Mouse (Mus musculus) liver, embryonic 13.5 days (tissue): ENCODE measurements around the gene Tent5c. TPM values are rescaled to one million over a fixed set of nuclear protein-coding genes. Genes with fewer than 3 reads are reported as not detected.

ENCODE experiments used
- ATAC-seq: fragments of 200-750 bp; cut with Nextera tagmentation; 2 replicates; pipeline ENCODE4 v1.8.0; 2017; ENCODE audit warnings: low read depth, mild to moderate bottlenecking, moderate number of reproducible peaks, moderate library complexity
- DNase-seq: peaks from one replicate; pipeline ENCODE4 v3.0.0; 2022
- H3K27ac ChIP-seq: fragments of 300-500 bp; sonication (generic); 2 replicates; pipeline ENCODE4 v1.5.1; 2015; ENCODE audit warnings: moderate library complexity, mild to moderate bottlenecking, inconsistent platforms
- H3K27me3 ChIP-seq: fragments of 300-500 bp; sonication (generic); 2 replicates; pipeline ENCODE4 v1.6.1; 2015; ENCODE audit warnings: mild to moderate bottlenecking, inconsistent platforms
- H3K36me3 ChIP-seq: fragments of 300-500 bp; sonication (generic); 2 replicates; pipeline ENCODE4 v1.6.1; 2015; ENCODE audit warnings: mild to moderate bottlenecking, inconsistent platforms
- H3K4me1 ChIP-seq: fragments of 300-500 bp; sonication (generic); replicated peaks from 2 replicates; pipeline ENCODE4 v1.6.1; 2015; ENCODE audit warnings: inconsistent platforms
- H3K4me2 ChIP-seq: fragments of 300-500 bp; sonication (generic); 2 replicates; pipeline ENCODE4 v1.6.1; 2015; ENCODE audit warnings: inconsistent platforms, mild to moderate bottlenecking, moderate library complexity
- H3K4me3 ChIP-seq: fragments of 300-500 bp; sonication (generic); replicated peaks from 2 replicates; pipeline ENCODE4 v1.5.1; 2015; ENCODE audit warnings: mild to moderate bottlenecking, inconsistent platforms
- H3K9ac ChIP-seq: fragments of 300-500 bp; sonication (generic); 2 replicates; pipeline ENCODE4 v1.6.1; 2015; ENCODE audit warnings: mild to moderate bottlenecking, inconsistent platforms
- H3K9me3 ChIP-seq: fragments of 300-500 bp; sonication (generic); replicated peaks from 2 replicates; pipeline ENCODE4 v1.6.1; 2016; ENCODE audit warnings: inconsistent platforms
- WGBS: fragments of 180-500 bp; shearing (Covaris S2); methylation state at CpG from one replicate; pipeline ENCODE4 v1.1.7; 2015; ENCODE audit not compliant: insufficient replicate concordance; 5-methylcytosine and 5-hydroxymethylcytosine counted together
- polyA plus RNA-seq: library from polyadenylated mRNA; unstranded; fragments of >200 nt; fragmentation: Nextera tagmentation; extraction: Ambion mirVana; gene quantifications from 2 replicates; pipeline ENCODE4 v1.2.1, GENCODE M21; 2015

The Tent5c gene
- polyA plus RNA-seq, 1 experiment from 2014 or later: 63.7 TPM

GRCm38 (mm10) chr3:100487046-100487445, 2.1 kb downstream of the Tent5c start:
- no peak for ATAC-seq
- Histone ChIP-seq H3K4me3 (peak overlapping the region; percentile 97), H3K9ac (peak overlapping the region; percentile 99), H3K36me3 (peaks cover 7% of the 10 kb centered on the region; the same call in 1 of the 2 replicates), H3K27ac (peak overlapping the region; percentile 100), H3K9me3 (no peaks in the 10 kb centered on the region), H3K4me2 (peak overlapping the region; percentile 81), H3K27me3 (peaks cover 16% of the 10 kb centered on the region; the same call in 1 of the 2 replicates), H3K4me1 (peaks cover 66% of the 10 kb centered on the region)
- DNase-seq: no peak
- WGBS: 61% methylated on average over 2 of the region's 2 CpGs

DNA sequence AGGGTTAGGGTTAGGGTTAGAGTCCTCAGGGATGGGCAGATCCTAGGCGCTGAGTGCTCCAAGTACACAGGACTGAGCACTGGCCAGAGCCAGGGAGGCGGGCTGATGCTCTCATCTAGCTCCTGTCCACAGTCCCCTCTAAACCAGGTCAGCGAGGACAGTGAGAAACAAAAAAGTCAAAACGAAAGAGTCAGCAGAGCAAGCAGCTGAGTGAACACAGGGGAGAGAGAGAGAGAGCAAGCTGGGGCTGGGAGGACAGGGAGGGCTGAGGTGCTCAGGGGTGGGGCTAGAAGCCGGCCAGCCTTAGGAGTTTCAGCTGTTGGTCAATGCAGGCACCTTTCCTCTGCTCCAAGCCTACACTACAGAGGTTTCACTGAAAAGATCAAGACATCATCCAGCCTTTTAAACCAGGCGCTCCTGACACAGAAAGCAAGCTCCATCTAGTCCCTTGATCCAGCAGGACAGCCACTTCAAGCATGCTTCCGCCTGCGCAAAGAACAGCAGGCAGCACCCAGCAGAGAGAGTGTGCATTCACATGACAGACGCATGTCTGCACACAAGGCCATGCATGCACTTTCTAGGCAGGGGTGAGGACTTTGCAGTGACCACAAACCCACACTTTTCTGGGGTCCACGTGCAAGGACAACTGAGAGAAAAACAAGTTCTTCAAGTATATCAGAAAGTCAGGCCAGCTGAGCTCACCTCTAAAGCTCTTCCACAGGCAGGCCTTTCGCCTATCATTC, 3.6 kb downstream of the Tent5c start:
- DNase-seq (peak; percentile 55), ATAC-seq (no peak)
- Histone ChIP-seq H3K4me3 (peak overlapping the region; percentile 97), H3K36me3 (peaks cover 16% of the 10 kb centered on the region), H3K27ac (peak overlapping the region; percentile 100), H3K9ac (peak overlapping the region; percentile 99), H3K27me3 (peaks cover 16% of the 10 kb centered on the region; the same call in 1 of the 2 replicates), H3K9me3 (no peaks in the 10 kb centered on the region), H3K4me1 (peaks cover 77% of the 10 kb centered on the region), H3K4me2 (peak overlapping the region; percentile 81)
- WGBS: 52% methylated on average over 11 of the region's 11 CpGs

DNA sequence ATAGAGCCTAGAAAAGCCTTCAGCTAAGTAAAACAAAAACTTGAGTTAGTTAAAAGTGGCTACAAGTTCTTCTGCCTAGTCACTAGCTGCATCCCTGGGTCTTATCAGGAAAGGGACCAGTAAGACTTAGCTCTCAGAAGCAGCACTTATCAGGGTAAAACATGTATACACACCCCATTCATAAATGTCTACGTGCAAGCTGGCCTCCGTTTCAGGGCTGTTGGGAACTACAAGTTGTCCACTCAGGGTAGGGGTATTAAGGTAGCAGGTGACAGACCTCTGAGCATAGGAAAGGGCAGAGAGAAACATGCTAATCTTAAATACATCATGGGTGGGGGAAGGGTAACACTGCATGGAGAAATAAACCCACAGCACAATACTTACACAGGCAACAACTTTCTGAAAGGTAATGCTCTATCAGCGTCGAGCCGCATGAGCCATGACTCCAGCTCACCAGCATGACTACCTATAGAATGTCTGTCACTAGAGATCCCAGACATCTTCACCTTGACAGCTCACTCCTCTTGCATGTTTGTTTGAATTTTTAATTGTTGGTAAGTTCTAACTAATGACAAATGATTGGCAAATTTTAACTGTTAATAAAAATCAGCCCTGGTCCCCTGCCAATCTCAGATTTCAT, 6.0 kb downstream of the Tent5c start:
- WGBS: 17% methylated on average over 5 of the region's 5 CpGs
- peak; percentile 87 for ATAC-seq
- H3K27ac ChIP-seq: peak overlapping the region; percentile 100

DNA sequence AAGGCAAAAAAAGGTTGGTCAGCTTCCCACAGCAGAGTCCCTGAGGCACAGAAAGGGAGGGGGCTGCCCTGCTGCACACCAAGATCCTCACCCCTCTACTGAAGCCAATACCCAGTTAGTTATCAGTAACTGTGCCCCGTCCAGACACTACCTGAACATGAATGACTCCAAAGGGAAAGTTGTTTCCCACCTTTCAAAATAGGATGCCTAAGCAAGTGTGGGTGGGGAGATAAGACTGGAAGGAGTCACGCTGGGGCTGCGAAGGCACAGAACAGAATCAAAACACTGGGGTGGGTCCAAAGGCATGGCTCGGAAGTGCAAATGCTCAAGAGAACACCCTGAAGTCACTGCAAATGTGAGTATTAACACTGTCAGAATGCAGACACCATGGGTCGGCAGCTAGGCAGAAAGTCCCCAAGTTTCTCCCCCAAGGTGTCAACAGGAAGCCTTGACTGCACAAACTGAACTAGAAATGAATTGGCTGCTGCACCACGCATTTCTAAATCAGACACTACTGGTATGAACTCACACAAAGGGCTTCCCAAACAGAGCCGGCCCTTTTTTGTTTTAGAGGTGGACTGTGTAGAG, 6.7 kb downstream of the Tent5c start:
- H3K36me3 ChIP-seq: peaks cover 37% of the 10 kb centered on the region
- no peaks in the 10 kb centered on the region for H3K9me3 ChIP-seq
- ATAC-seq (peak; percentile 86), DNase-seq (peak; percentile 85)
- peak overlapping the region; percentile 81 for H3K4me2 ChIP-seq
- peak overlapping the region; percentile 55 for H3K4me3 ChIP-seq
- H3K4me1 ChIP-seq: peaks cover 90% of the 10 kb centered on the region
- H3K27me3 ChIP-seq: peaks cover 12% of the 10 kb centered on the region; the same call in 1 of the 2 replicates
- H3K9ac ChIP-seq: peak overlapping the region; percentile 99
- WGBS: 18% methylated on average over 7 of the region's 7 CpGs
- peak overlapping the region; percentile 100 for H3K27ac ChIP-seq

More for the DNA sequence above, 6.0 kb downstream of the Tent5c start:
- Histone ChIP-seq H3K9ac (peak overlapping the region; percentile 99), H3K36me3 (peaks cover 32% of the 10 kb centered on the region), H3K4me2 (peak overlapping the region; percentile 81), H3K4me3 (peak overlapping the region; percentile 55), H3K9me3 (no peaks in the 10 kb centered on the region), H3K27me3 (peaks cover 16% of the 10 kb centered on the region; the same call in 1 of the 2 replicates), H3K4me1 (peaks cover 92% of the 10 kb centered on the region)
- DNase-seq: peak; percentile 81

DNA sequence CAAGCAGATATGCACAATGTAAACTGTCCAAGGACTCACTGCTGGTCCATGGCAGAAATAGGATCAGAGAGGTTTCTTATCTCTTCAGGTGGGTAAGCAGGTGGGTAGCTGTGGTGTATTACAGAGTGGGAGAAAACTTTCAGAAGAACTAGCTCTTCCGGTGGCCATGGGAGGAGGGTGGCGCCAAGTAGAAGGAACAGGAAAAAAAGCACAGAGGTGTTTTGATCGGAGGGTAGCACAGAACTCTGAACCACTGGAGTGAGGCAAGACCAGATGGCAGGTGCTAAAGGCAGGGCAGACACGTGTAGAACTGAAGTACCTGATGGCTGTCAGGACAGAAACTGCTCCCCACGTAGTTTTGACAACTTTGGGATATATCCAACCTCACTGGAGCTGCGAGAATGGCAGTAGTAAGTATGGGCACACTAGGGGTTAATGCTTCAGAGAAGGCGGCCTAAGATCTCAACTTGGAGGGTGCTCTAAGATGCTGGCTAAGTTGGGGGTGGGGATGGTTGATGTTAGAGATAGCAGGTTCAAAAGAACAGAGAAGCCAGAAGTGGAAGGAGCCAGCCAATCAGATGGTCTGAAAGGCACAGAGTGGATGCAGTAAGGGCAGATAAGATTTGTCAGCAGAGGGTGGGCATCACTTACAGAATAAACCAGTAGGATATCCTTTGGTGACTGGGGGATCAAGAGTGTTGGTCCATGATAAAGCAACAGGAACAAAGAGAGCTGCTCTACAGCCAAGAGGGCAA, 8.7 kb downstream of the Tent5c start:
- Histone ChIP-seq H3K4me3 (peak overlapping the region; percentile 55), H3K27ac (peak overlapping the region; percentile 100), H3K4me2 (peak overlapping the region; percentile 81), H3K9ac (peak overlapping the region; percentile 99), H3K4me1 (peaks cover 76% of the 10 kb centered on the region), H3K9me3 (no peaks in the 10 kb centered on the region), H3K36me3 (peaks cover 36% of the 10 kb centered on the region), H3K27me3 (no peaks in the 10 kb centered on the region)
- WGBS: 61% methylated on average over 7 of the region's 7 CpGs
- DNase-seq (no peak), ATAC-seq (no peak)

DNA sequence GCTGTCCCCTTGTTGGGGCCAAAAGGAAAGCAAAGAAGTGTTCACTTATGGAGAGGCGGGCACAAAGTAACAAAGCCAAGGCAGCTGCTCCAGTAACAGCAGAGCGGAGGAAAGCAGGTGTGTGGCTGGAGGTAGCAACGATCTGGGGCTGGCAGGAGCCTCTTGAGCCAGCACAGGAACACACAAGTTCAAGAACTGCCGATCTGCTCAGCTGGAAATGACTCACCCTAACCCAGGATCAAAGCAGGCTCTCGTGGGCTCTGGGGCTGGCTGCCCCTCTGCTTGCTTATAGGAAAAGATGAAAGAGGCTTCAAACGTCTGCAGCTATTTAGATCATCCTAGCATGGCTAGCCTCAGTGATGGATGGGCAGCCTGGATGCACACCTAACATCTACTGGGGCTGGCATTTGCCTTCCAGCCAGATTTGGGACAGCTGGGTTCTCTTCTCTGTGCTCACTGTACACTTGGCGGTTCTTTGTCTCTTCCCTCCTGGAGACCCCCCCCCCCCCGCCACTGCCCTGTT, 14.1 kb downstream of the Tent5c start:
- ATAC-seq (no peak), DNase-seq (no peak)
- peaks cover 81% of the 10 kb centered on the region for H3K36me3 ChIP-seq
- peaks cover 39% of the 10 kb centered on the region for H3K4me1 ChIP-seq
- H3K27ac ChIP-seq: peak overlapping the region; percentile 36; the same call in 1 of the 2 replicates
- no peak overlapping the region for H3K4me2 ChIP-seq
- H3K9me3 ChIP-seq: no peaks in the 10 kb centered on the region
- 0 out of 2 replicates have a peak, but pooled peaks cover 3% of the 10 kb centered on the region for H3K27me3 ChIP-seq
- H3K4me3 ChIP-seq: no peak overlapping the region
- 65% methylated on average over 8 of the region's 8 CpGs for WGBS
- no peak overlapping the region for H3K9ac ChIP-seq

GRCm38 (mm10) chr3:100474536-100474935, 14.6 kb downstream of the Tent5c start:
- peaks cover 34% of the 10 kb centered on the region for H3K4me1 ChIP-seq
- H3K36me3 ChIP-seq: peaks cover 82% of the 10 kb centered on the region
- WGBS: 90% methylated on average over 7 of the region's 7 CpGs
- no peak overlapping the region for H3K27ac ChIP-seq
- no peak overlapping the region for H3K4me3 ChIP-seq
- ATAC-seq: no peak
- no peak overlapping the region for H3K9ac ChIP-seq
- H3K27me3 ChIP-seq: 0 out of 2 replicates have a peak, but pooled peaks cover 3% of the 10 kb centered on the region
- no peaks in the 10 kb centered on the region for H3K9me3 ChIP-seq
- DNase-seq: no peak
- H3K4me2 ChIP-seq: no peak overlapping the region

- Histone ChIP-seq H3K36me3 (peaks cover 83% of the 10 kb centered on the region), H3K9ac (no peak overlapping the region), H3K4me2 (no peak overlapping the region), H3K4me3 (no peak overlapping the region), H3K9me3 (no peaks in the 10 kb centered on the region), H3K27me3 (0 out of 2 replicates have a peak, but pooled peaks cover 3% of the 10 kb centered on the region), H3K27ac (no peak overlapping the region; the same call in 1 of the 2 replicates), H3K4me1 (peaks cover 20% of the 10 kb centered on the region)
- WGBS: 90% methylated on average over 21 of the region's 21 CpGs
- no peak for ATAC-seq
- DNase-seq: no peak
Measured at GRCm38 (mm10) chr3:100473146-100473545, 16.0 kb downstream of the Tent5c start.

DNA sequence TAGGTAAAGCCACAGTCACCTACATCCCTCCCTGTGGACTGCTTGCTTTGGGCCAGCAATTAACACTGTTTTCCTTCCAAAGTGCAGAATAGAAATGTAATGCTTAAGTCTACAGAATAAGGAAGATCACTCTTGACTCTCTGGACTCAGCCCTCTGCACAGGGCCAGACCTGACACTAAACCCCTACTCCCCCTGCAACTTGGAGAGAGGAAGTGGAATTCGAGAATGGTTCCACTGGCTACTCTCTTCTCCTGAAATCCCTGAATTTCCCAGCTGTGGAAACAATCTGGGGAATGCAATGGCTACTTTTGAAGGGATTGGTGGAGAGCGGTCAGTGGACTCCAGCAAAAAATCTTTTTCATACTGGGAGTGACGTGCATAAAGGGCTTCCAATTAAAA, 18.2 kb downstream of the Tent5c start:
- WGBS: 78% methylated on average over 3 of the region's 3 CpGs
- Histone ChIP-seq H3K27me3 (0 out of 2 replicates have a peak, but pooled peaks cover 3% of the 10 kb centered on the region), H3K4me3 (no peak overlapping the region), H3K4me1 (peaks cover 13% of the 10 kb centered on the region), H3K9me3 (no peaks in the 10 kb centered on the region), H3K27ac (no peak overlapping the region), H3K9ac (no peak overlapping the region), H3K4me2 (no peak overlapping the region), H3K36me3 (peaks cover 98% of the 10 kb centered on the region)
- ATAC-seq (no peak), DNase-seq (no peak)

- no peak for ATAC-seq
- no peak for DNase-seq
- Histone ChIP-seq H3K4me1 (peaks cover 6% of the 10 kb centered on the region; the same call in 1 of the 2 replicates), H3K27ac (no peak overlapping the region), H3K4me2 (no peak overlapping the region), H3K9me3 (no peaks in the 10 kb centered on the region), H3K4me3 (no peak overlapping the region), H3K36me3 (peaks cover 96% of the 10 kb centered on the region), H3K9ac (no peak overlapping the region), H3K27me3 (0 out of 2 replicates have a peak, but pooled peaks cover 3% of the 10 kb centered on the region)
- WGBS: 76% methylated on average over 3 of the region's 3 CpGs
Measured at GRCm38 (mm10) chr3:100470101-100470500, 19.0 kb downstream of the Tent5c start.
